Mouse (Mus musculus) liver, adult 2 months (tissue): ENCODE measurements around the gene Slc24a5. TPM values are rescaled to one million over a fixed set of nuclear protein-coding genes. Genes with fewer than 3 reads are reported as not detected.

ENCODE experiments used
- DNase-seq: peaks from one replicate; pipeline ENCODE4 v3.0.0-alpha.2; 2011; ENCODE audit warnings: low read depth, low spot score; ENCODE audit errors: extremely low read depth
- H3K27ac ChIP-seq: fragments of 200-500 bp; replicated peaks from 2 replicates; pipeline ENCODE4 v1.5.1; 2012; ENCODE audit warnings: low read depth, mild to moderate bottlenecking, control low read depth, inconsistent platforms, low read length; ENCODE audit not compliant: insufficient read depth
- H3K27me3 ChIP-seq: fragments of 200-500 bp; 2 replicates; pipeline ENCODE4 v1.6.1; 2012; ENCODE audit warnings: mild to moderate bottlenecking, moderate library complexity, low read length, inconsistent platforms; ENCODE audit not compliant: control insufficient read depth, insufficient read depth
- H3K36me3 ChIP-seq: fragments of 200-500 bp; 2 replicates; pipeline ENCODE4 v1.6.1; 2012; ENCODE audit warnings: low read length, inconsistent platforms; ENCODE audit not compliant: control insufficient read depth, insufficient read depth
- H3K4me1 ChIP-seq: fragments of 200-500 bp; 2 replicates; pipeline ENCODE4 v1.6.1; 2011; ENCODE audit warnings: low read length; ENCODE audit not compliant: control insufficient read depth, insufficient read depth
- H3K4me3 ChIP-seq: fragments of 200-500 bp; 2 replicates; pipeline ENCODE4 v1.5.1; 2011; ENCODE audit warnings: low read depth, mild to moderate bottlenecking, control low read depth, low read length, moderate library complexity; ENCODE audit not compliant: insufficient read depth
- H3K79me2 ChIP-seq: fragments of 200-500 bp; 2 replicates; pipeline ENCODE4 v1.6.1; 2012; ENCODE audit warnings: inconsistent platforms, mild to moderate bottlenecking, low read length, moderate library complexity; ENCODE audit not compliant: control insufficient read depth, insufficient read depth
- H3K9ac ChIP-seq: fragments of 200-500 bp; 2 replicates; pipeline ENCODE4 v1.6.1; 2012; ENCODE audit warnings: low read depth, mild to moderate bottlenecking, control low read depth, inconsistent platforms, low read length
- CTCF ChIP-seq: fragments of 200-500 bp; IDR thresholded peaks from 2 replicates; pipeline ENCODE4 v1.5.1; 2011; ENCODE audit warnings: low read depth, low read length, control low read depth
- POLR2A ChIP-seq: fragments of 200-500 bp; IDR thresholded peaks from 2 replicates; pipeline ENCODE4 v1.6.1; 2011; ENCODE audit warnings: low read length, control low read depth; ENCODE audit not compliant: insufficient read depth; ENCODE audit errors: extremely low read depth
- WGBS: fragments of 180-500 bp; shearing (Covaris S2); methylation state at CpG from one replicate; pipeline ENCODE4 v1.1.7; 2018; 5-methylcytosine and 5-hydroxymethylcytosine counted together
- polyA plus RNA-seq: library from polyadenylated mRNA; depleted of rRNA; stranded (reverse); fragments of >200 nt; gene quantifications from 2 replicates; pipeline ENCODE4 v1.2.3, GENCODE M21; 2012; rRNA removed
- total RNA-seq: library from RNA; depleted of rRNA; stranded (reverse); fragments of >200 nt; gene quantifications from 2 replicates; pipeline ENCODE4 v1.2.3, GENCODE M21; 2014; rRNA removed

Slc24a5 gene
- total RNA-seq, result 0.65 and 0.87 TPM in 2 replicates
- polyA plus RNA-seq, result 0.07 and 0.37 TPM in 2 replicates

- peak within 1 kb of the TSS; percentile 27; the same call in 1 of the 2 replicates for H3K4me3 ChIP-seq
- WGBS, result 65% methylated on average over 10 of the region's 10 CpGs
- no peaks in the 10 kb centered on the region for H3K27me3 ChIP-seq
- H3K9ac ChIP-seq, result peak within 1 kb of the TSS; percentile 7; the same call in 1 of the 2 replicates
- no peaks in the 10 kb centered on the region for H3K36me3 ChIP-seq
- no peak within 1 kb of the TSS for H3K27ac ChIP-seq
- no peaks in the 10 kb centered on the region for H3K79me2 ChIP-seq
- DNase-seq, result no peak
- TF ChIP-seq CTCF (no peak), POLR2A (no peak)
- H3K4me1 ChIP-seq, result no peaks in the 10 kb centered on the region
These were observed at the start of gene Slc24a5 for GRCm38 (mm10) chr2:125067894-125068293. Slc24a5 (plus strand) TSS chr2:125068124.

- Histone ChIP-seq H3K36me3 (no peaks in the 10 kb centered on the region), H3K4me1 (no peaks in the 10 kb centered on the region), H3K27ac (no peak overlapping the region), H3K4me3 (no peak overlapping the region), H3K9ac (no peak overlapping the region), H3K27me3 (no peaks in the 10 kb centered on the region; the same call in 1 of the 2 replicates), H3K79me2 (no peaks in the 10 kb centered on the region)
- TF ChIP-seq CTCF (no peak), POLR2A (no peak)
- no peak for DNase-seq
- 65% methylated on average over 5 of the region's 5 CpGs for WGBS
These were observed 43.5 kb upstream of the Slc24a5 start for GRCm38 (mm10) chr2:125024386-125024785.

- Histone ChIP-seq H3K79me2 (no peaks in the 10 kb centered on the region), H3K36me3 (no peaks in the 10 kb centered on the region), H3K4me1 (no peaks in the 10 kb centered on the region), H3K4me3 (no peak overlapping the region), H3K27ac (no peak overlapping the region), H3K9ac (no peak overlapping the region), H3K27me3 (no peaks in the 10 kb centered on the region; the same call in 1 of the 2 replicates)
- DNase-seq, result peak; percentile 16
- WGBS, result 61% methylated on average over 14 of the region's 14 CpGs
- no peak for TF ChIP-seq CTCF
- TF ChIP-seq POLR2A, result no peak
These were observed 41.4 kb upstream of the Slc24a5 start for GRCm38 (mm10) chr2:125026358-125027000.

GRCm38 (mm10) chr2:125030591-125030990 lies 37.3 kb upstream of the Slc24a5 start:
- no peaks in the 10 kb centered on the region for H3K4me1 ChIP-seq
- no peaks in the 10 kb centered on the region for H3K27me3 ChIP-seq
- 71% methylated on average over 7 of the region's 7 CpGs for WGBS
- no peak for DNase-seq
- no peak overlapping the region for H3K4me3 ChIP-seq
- H3K27ac ChIP-seq, result no peak overlapping the region
- no peaks in the 10 kb centered on the region for H3K79me2 ChIP-seq
- no peak overlapping the region for H3K9ac ChIP-seq
- no peaks in the 10 kb centered on the region for H3K36me3 ChIP-seq
- TF ChIP-seq CTCF (no peak), POLR2A (no peak)

GRCm38 (mm10) chr2:125031111-125031510 lies 36.8 kb upstream of the Slc24a5 start:
- no peak for DNase-seq
- WGBS, result 74% methylated on average over 8 of the region's 8 CpGs
- no peak for TF ChIP-seq POLR2A
- no peak for TF ChIP-seq CTCF
- no peak overlapping the region for H3K9ac ChIP-seq
- no peaks in the 10 kb centered on the region for H3K4me1 ChIP-seq
- H3K36me3 ChIP-seq, result no peaks in the 10 kb centered on the region
- H3K27ac ChIP-seq, result no peak overlapping the region
- H3K79me2 ChIP-seq, result no peaks in the 10 kb centered on the region
- no peak overlapping the region for H3K4me3 ChIP-seq
- H3K27me3 ChIP-seq, result no peaks in the 10 kb centered on the region

GRCm38 (mm10) chr2:125031562-125032257 lies 36.2 kb upstream of the Slc24a5 start:
- TF ChIP-seq CTCF, result no peak
- no peak for TF ChIP-seq POLR2A
- Histone ChIP-seq H3K27ac (no peak overlapping the region), H3K27me3 (no peaks in the 10 kb centered on the region), H3K36me3 (no peaks in the 10 kb centered on the region), H3K79me2 (no peaks in the 10 kb centered on the region), H3K4me1 (no peaks in the 10 kb centered on the region), H3K4me3 (no peak overlapping the region), H3K9ac (no peak overlapping the region)
- WGBS, result 89% methylated on average over 12 of the region's 12 CpGs
- no peak for DNase-seq
